Mouse (Mus musculus) layer of hippocampus, adult 9-11 months (tissue): Measurements from ENCODE around the gene Klrb1a.
A peak's percentile ranks its signal among the peaks of the same experiment; 100 is the strongest.
"Not testable (repeated sequence)": the region's sequence is repeated elsewhere in the genome, so short reads cannot be mapped to it uniquely, and the experiment has no call there.

Source experiments
- DNase-seq: peaks from one replicate; pipeline ENCODE4 v3.0.0; 2022

Gene Klrb1a

GRCm38 (mm10) chr6:128623433-128623832, at the start of gene Klrb1a:
Klrb1a (minus strand) TSS chr6:128623533.
- not testable (repeated sequence) for DNase-seq

- no peak for DNase-seq
These were observed 46.6 kb upstream of the Klrb1a start for GRCm38 (mm10) chr6:128669936-128670335.

DNA sequence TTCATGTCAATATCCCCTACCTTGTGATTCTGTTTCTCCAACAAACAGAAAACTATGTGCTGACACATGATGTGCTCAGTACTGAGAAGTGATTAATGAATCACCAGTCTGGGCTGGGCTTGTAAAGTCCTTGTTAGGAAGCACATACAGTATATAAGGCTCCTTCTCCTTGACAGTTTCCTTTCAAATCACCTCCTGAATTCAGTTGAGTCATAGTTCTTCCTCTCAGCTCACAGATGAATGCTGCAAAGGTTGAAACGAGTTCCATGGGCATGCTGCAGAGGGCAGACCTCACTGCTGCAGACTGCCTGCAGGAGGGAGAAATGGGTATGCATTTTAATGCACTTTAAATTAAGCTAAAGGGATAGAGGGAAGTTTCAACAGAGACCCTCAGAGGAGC, 38.9 kb upstream of the Klrb1a start, which contains the start of gene Clec2h:
Gene Clec2h, plus strand, starts transcription at position 180 of the 400 bp plus-strand sequence.
- DNase-seq, result no peak

DNA sequence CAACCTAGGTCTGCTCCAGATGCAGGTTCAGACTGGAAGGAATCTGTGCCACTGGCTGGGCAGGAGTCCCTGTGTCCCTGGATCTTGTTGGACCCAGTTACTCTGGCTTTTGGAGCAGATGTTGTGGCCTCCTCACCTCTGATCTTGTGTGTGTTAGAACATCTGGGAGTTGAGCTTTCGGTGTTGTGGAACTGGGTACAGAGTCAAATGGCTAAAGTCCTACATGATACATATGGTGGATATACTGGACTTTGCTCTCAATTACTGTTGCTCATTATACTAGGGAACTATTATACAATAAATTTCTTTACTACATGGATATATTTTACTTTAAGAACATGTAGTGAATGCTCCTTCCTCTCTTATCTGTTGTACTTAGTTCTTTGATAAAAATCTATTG, 37.9 kb upstream of the Klrb1a start:
- DNase-seq, result no peak

DNA sequence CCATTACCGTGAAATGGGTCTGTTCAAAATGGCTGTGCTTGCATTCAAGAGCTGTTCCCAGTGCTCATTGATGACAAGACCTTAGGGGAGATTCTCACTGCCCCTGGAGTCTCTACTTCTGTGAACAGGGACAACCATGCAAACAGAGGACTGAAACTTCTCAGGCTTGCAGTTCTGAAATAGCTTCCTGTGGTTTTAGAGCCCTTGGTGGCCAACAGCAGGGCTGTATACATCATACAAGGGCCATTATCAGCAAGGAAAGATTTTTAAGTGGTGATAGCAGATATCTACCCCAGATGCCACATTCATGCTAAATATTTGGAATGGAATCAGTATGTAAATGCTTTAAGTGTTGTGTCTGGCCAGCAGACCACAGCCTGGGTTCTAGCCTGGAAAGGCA, 29.6 kb upstream of the Klrb1a start:
- no peak for DNase-seq

DNA sequence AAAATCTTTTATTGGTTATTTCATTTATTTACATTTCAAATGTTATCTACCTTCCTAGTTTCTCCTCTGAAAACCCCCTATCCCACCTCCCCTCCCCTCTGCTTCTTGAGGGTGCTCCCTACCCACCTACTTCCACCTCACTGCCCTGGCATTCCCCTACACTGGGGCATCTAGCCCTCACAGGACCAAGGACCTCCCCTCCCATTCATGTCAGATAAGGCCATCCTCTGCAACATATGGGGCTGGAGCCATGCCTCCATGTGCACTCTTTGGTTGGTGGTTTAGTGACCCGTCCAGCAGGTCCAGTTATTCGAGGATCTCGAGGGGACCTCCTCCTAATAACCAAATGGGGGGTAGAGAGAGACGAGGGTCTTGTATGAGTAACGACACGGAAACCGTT, 27.5 kb upstream of the Klrb1a start:
- DNase-seq, result not testable (repeated sequence)

GRCm38 (mm10) chr6:128650187-128650586, 26.9 kb upstream of the Klrb1a start:
- no peak for DNase-seq

- DNase-seq, result no peak
These were observed 26.3 kb upstream of the Klrb1a start for GRCm38 (mm10) chr6:128649681-128650080.

GRCm38 (mm10) chr6:128645708-128646107, 22.4 kb upstream of the Klrb1a start:
- DNase-seq, result not testable (repeated sequence)

- not testable (repeated sequence) for DNase-seq
These were observed 21.4 kb upstream of the Klrb1a start for GRCm38 (mm10) chr6:128644694-128645093.

- DNase-seq, result no peak
These were observed 20.7 kb upstream of the Klrb1a start for GRCm38 (mm10) chr6:128643999-128644398.

GRCm38 (mm10) chr6:128641116-128641716, 17.9 kb upstream of the Klrb1a start:
- no peak for DNase-seq

GRCm38 (mm10) chr6:128640673-128641072, 17.3 kb upstream of the Klrb1a start:
- DNase-seq, result no peak

DNA sequence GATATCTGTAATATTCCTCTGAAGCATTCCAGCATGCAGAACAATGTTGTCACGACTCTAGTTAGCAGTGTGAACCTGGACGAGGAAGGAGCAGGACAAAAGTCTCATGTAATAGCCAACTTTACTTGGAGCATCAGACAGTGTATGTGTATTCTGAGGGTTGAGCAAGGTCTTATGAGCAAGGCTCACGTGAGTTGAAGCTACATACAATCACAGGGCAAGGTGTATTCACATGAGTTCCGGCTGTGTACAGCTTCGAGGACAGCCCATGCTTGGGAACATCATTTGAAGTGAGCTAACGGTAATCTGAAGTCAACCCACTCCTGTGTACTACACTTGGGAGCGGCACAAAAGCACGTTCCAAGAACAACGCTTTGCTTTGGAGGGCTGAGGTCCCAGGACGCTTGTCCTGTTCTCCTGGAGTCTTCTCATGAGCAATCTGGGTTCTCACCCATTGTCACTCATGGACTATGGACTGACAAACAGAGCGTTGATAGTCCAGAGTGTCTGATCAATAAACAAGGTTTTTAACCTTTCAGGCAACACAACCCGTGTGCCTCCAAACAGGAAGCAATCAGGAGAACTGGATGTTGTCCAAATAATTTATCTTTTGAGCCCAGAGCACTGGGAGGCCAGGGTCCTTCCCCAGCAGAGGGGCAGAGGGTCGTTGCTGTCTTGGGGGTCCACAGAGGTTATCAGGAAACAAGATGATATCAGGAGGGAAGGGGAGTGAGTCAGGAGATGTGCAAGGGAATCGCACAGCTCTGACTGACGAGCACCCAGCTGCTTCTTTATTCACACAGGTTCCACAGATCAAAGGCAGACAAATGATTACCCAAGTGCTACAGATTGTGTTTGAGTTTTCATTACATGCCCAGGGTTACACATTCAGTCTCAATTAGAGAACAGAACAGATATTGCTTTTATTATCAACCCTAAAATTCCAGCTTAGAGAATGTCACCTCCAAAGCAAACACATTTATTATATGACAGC, 7.9 kb upstream of the Klrb1a start:
- DNase-seq, result not testable (repeated sequence)

GRCm38 (mm10) chr6:128629771-128630739, 6.7 kb upstream of the Klrb1a start:
- peak; percentile 59 for DNase-seq

DNA sequence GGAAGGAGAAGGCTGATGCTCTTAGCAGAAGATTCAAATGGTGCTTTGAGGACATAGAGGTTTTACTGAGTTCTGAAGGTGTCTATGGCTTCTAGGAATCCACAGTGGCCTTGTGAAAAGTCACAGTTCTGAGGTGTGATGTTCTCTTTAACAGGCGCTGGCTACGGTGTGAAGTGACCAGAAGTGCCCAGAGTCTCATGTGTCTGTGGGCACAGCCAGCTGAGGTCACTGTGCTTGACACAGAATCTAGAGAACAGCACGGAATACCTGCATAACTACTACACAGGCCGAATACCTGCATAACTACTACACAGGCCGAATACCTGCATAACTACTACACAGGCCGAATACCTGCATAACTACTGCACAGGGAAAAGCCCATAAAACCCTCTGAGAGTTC, 1.9 kb upstream of the Klrb1a start:
- not testable (repeated sequence) for DNase-seq

DNA sequence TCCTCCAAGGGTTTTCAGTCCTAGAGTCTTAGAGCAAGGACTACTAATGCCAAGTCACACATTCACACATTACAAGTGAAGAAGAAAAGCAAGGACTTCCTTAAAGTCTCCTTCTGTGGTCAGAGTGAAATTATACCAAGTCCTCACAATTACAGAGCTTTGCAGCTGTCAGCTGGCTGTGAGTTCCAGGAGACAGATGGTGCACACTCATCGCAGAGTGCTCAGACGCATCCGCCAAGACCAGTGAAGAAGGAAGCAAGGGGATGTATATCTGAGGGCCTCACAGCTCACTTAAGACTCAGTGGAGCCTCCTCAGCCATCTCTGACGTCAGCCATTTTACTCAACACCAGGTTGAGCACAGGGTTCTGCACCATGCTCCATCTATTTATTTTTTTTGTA, 1.1 kb upstream of the Klrb1a start:
- DNase-seq, result no peak

GRCm38 (mm10) chr6:128622733-128623132, 600 bp downstream of the Klrb1a start:
- DNase-seq, result no peak

DNA sequence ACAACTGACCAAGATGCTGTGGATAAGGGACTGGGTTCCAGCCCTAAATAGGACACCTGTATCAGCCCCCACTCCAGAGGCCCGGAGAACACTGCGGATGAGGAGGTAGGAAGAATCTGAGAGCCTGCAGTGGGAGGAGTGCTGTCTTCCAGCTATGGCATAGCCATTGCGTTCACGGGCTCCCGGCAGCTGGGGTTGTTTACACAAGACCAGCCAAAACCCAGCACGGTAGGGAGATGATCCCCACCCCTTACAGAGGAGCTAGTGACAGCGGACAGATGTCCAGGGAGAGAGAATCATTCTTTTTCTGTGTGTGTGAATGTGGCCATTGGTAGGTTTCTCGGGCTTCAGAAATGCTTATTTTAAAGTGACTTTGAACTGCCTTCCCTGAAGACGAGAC, 17.0 kb downstream of the Klrb1a start:
- no peak for DNase-seq

DNA sequence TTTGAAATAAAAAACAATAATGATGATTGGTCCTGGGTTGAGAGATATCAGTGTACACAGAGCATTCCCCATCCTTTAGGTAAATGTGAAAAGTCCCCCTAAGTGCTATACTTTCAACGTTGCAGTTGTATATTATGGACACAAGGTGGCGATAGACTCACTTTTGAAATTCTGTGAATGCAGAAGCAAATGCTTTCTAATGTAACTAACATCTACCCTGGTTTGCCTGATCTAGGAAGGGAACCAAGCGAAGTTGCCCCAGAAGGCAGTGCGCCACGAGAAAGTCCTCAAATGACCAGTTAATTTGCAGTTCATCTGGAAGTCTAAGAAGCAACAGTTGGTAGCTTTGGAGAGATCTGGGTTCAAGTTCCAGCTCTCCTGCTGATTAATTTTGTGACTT, 18.8 kb downstream of the Klrb1a start:
- no peak for DNase-seq

DNA sequence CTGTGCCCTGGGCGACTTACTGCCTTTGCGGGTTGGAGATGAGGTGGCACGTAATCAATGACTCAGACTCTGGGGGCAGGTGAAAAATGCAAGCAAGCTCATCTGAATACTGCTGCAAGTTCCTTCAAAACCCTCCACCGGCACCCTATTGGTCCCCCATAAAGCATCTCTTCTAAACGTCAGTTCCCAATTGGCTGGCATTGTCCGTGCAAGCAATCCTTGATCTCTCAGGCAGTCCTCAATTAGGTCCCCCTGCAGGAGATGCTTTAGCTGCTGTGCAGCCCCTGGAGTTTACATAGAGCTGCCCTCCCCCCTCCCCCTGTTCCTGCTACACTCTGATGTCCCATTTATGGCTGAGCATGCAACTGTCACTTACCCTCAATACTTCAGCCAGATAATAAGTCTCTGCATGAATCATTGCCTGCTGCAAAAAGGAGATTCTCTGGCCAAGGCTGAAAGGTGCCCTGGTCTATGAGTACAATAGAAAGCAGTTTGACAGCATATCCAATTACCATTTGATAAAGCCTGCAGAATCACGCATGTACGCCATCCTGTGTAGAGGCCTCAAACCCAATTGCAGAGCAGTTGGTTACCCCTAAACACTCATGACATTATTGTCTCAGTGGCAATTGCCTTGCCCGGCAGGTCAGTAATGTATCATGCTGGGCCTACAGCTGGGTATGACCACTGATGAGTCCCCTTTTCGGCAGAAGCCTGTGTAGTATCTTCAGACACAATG, 20.7 kb downstream of the Klrb1a start:
- no peak for DNase-seq

- DNase-seq, result no peak
These were observed 21.3 kb downstream of the Klrb1a start for GRCm38 (mm10) chr6:128602026-128602425.
